Mouse (Mus musculus): Measurements from ENCODE around the gene Atad3a.
A peak's percentile ranks its signal among the peaks of the same experiment; 100 is the strongest.
"Not testable (repeated sequence)": the region's sequence is repeated elsewhere in the genome, so short reads cannot be mapped to it uniquely, and the experiment has no call there.

Atad3a gene

GRCm38 (mm10) chr4:155774971-155775740 lies 14.3 kb upstream of the Atad3a start:
- DNase-seq (ENCODE audit: low spot score) = no peak

DNA sequence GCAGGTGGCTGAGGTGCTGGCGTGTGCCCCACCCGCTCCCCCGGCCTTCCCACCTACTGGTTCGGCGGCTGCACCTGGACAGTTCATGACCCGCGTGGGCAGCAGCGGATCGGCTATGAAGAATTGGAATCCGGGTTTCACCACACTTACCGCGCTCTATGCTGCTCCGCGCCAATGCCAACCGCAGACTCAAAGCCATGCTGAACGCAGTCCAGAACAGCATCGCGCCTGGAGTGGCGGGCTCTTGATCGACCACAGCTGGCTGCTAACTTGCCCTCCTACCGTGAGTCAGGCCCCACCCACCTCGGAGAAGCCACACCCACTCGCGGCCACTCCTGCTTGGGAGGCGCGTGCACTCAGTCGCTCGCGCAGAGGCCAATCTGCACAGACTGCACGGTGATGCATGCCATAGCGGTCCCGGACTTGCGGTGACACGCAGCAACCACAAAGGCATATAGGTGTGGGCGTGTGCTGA lies 13.4 kb upstream of the Atad3a start, which contains the start of gene Vwa1:
Vwa1 (minus strand) TSS at position 419 of the 475 bp plus-strand sequence.
- DNase-seq (ENCODE audit: low spot score) = peak; percentile 71

DNA sequence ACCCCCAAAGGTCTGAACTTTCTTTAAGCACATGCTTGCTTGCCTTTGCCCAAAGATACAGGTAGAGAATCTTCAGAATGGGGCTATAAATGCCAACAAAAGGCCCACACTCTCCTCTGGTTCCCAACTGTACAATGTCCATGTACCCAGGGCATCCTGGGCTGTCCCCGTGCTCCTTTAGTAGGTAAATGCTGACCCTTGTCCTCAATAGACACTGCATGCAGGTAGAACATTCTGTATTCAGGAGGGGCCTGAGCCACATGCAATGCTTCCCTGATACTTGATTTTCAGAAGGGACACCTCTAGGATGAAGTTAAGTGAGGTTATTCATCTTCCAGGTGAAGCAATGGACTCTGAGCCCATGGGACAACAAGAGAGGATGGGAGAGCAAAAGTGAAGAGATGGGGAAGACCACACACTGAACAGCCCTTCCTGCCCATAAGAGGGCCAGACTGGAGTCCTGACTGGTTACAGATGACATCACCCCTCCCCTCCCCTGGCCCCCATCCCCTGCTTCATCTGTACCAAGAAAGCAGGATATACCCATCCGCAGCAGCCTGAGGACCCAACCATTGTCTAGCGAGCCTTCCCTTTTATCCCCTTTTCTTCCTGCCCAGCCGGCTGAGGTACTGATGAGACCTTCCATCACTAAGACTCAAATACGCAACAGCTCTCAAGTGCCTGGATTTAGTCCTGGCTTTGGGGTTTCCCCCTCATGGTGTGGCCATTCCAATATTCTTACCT lies 12.6 kb upstream of the Atad3a start:
- DNase-seq (ENCODE audit: low spot score) = no peak

GRCm38 (mm10) chr4:155772786-155773185 lies 11.9 kb upstream of the Atad3a start:
- DNase-seq (ENCODE audit: low spot score) = no peak

- no peak for DNase-seq (ENCODE audit: low spot score)
Observed at GRCm38 (mm10) chr4:155771706-155772105, 10.8 kb upstream of the Atad3a start.

DNA sequence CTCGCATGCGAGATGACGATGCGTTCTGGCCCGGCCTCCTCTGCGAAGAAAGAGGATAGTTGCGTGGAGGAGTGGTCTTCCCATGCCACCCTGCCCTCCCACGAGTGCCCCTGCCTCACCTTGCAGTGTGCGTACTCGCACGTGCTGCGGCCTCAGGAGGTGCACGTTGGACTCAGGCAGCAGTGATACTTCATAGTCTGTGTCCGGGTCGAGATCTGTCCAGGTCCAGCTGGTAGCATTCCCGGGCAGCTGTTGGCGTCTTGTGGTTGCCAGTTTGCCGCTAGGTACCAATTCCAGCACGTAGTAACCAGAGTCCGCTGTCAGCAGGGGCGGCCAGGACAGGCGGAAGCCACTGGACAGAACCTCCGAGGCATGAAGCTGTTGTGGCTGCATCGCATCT lies 9.7 kb upstream of the Atad3a start:
- no peak for DNase-seq (ENCODE audit: low spot score)

DNA sequence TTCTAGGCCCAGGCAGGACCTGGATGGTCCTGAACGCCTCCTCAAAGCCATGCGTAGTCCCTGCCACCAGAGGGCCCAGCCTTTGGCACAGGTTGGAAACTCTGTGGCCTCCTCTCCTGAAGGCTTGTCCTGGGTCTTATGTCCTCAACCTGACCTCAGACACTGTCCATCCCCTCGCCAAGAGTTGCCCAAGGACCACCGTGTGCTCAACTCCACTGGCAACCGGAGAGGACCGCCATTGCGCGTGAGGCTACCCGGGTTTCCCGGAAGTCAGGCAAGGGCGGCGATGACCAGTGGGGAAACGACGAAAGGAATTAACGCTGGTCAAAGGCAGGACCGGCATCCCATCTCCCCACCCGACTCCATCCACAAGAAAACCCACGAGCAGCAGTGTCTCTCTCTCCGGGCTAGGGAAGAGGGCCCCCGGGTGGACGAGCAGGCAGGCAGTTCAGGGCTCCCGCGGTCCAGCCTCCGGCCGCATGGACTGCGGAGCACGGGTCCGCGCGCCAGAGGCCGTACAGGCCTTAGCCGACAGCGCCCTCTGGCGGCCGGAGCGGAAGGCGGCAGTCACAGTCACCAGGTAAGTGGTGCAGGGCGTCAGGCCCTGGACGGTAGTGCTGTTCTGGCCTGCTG lies 9.1 kb upstream of the Atad3a start:
- DNase-seq (ENCODE audit: low spot score) = peak; percentile 83

- no peak for DNase-seq (ENCODE audit: low spot score)
Observed at GRCm38 (mm10) chr4:155769496-155769879, 8.6 kb upstream of the Atad3a start.

- no peak for DNase-seq (ENCODE audit: low spot score)
Observed at GRCm38 (mm10) chr4:155762357-155762756, 1.5 kb upstream of the Atad3a start.

- no peak for DNase-seq (ENCODE audit: low spot score)
Observed at GRCm38 (mm10) chr4:155761356-155762099, 635 bp upstream of the Atad3a start.

- DNase-seq (ENCODE audit: low spot score) = no peak
Observed at GRCm38 (mm10) chr4:155759862-155760612, 856 bp downstream of the Atad3a start.

DNA sequence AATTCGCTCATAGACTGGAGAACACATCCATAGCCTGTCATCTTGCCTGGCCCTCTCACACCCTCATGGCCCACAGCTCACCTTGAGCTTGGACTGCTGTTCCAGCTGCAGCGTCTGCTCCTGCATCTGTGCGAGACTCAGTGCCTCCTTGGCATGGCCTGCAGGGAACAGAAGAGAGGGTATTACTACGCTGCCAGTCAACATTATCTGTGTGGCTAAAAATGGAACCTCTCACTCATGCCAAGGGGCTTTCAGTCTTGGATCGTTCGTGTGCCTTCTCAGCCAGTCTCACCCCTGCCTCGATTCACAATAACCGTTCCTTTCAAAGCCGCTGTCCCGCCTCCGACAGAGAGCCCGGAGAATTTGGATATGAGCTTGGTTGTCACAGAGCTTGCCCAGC lies 3.9 kb downstream of the Atad3a start:
- DNase-seq (ENCODE audit: low spot score) = no peak

GRCm38 (mm10) chr4:155746575-155747490 lies 14.1 kb downstream of the Atad3a start:
- no peak for DNase-seq (ENCODE audit: low spot score)

GRCm38 (mm10) chr4:155746036-155746548 lies 14.8 kb downstream of the Atad3a start:
- no peak for DNase-seq (ENCODE audit: low spot score)

DNA sequence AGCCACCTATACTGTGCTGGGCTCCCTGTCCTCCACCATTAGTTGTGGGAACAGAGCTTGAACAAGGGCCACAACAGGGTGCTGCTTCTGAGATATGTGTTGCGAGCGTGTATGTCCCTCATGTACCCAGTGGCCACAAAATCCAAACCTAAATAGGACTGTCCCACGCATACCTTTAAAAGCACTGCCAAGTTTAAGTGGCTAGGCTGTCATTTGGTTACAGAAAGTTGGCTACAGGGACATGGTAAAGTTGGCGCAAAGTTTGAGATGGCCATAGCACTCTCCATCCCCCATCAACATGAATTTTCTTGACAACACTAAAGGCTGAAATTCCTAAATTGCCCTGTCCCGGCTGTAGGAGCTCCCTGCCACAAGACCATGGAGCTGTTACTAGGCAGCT lies 15.8 kb downstream of the Atad3a start:
- no peak for DNase-seq (ENCODE audit: low spot score)

DNA sequence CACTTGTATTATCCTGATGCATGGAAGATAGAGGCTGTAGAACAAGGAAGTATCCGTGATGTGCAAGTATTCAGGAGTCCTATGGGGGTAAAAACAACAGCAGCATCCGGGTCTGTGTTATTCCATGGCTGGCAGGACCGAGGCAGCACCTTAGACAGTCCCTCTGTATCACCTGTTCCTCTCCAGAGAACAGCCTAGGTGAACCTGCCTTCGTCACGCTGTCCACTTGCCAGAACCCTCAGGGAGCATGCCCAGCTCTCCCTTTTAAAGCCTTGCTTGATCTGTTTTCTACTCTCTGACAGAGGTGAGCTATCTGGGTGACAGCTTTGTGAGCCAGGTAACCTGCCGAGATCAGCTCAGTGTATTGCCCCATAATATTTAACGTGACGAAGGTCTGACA lies 16.4 kb downstream of the Atad3a start:
- no peak for DNase-seq (ENCODE audit: low spot score)

GRCm38 (mm10) chr4:155742684-155743083 lies 18.2 kb downstream of the Atad3a start:
- DNase-seq (ENCODE audit: low spot score) = no peak

DNA sequence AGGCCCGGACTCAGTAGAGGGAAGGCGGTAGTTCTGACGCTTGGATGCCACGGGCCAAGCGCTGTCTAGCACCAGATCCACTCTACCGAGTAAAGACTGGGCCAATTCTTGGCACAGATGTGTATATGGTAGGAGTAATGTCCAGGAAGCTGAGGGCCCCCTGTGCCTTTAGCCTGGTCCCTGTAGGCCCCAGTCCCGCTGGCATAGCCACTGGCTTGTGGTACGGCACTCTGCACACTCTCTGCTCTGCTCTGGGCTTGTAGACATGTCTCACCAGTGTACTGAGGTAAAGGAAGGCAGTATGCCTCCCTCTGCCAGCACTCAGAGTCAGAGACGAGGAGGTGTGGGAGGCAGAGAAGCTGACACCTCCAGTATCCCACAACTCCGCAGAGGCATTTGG lies 20.2 kb downstream of the Atad3a start:
- not testable (repeated sequence) for DNase-seq (ENCODE audit: low spot score)

DNA sequence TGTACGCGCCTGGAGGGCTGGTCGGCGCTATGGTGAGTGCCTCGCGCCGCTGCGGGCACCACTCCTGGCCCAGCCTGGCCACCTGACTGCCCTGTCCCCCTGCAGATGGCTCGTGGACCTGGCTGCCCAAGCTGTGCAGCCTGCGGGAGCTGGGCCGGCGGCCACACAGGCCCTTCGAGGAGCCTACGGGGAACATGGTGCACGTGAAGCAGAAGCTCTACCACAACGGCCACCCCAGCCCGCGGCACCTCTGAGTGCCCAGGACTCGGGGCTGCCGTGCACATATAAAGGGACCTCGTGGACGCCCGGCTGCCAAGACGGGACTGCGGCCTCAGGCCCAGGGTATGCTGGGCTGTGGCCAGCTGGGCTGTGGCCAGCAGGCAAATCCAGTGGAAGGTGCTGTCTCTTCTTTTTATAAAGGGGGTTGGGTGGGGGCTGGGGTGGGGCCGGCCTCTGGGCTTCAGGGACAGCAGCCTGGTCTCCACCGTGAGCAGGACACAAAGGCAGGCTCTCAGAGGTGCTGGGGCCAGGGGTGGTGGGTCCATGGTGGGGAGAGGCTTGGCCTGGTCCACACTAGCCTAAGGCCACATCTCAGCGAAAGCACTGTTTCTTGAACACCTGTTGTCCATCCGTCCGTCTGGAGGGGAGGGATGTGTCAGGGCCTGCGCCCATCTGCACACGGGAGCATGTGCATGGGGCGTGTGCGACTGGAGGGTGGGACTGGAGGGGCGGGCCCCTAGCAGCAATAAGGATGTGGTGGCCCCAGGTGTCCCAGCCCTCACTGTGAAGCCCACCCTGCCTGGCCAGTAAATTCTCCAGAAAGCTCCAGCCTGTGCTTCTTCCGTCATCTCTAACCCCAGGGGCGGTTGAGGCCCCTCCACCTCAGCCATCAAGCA lies 20.9 kb downstream of the Atad3a start:
- DNase-seq (ENCODE audit: low spot score) = no peak

Measured in spleen, adult 12 weeks (tissue).